Mouse (Mus musculus) left cerebral cortex, postnatal 36 days (tissue): ENCODE measurements around the gene Slc35b1. TPM values are rescaled to one million over a fixed set of nuclear protein-coding genes. Genes with fewer than 3 reads are reported as not detected.

Source experiments
- DNase-seq, 2 experiments: peaks; one replicate each; pipeline ENCODE4 v3.0.0; 2021 to 2022; ENCODE audit warnings: low spot score in 2 of 2, mixed read lengths in 1 of 2
- intact Hi-C: fragments of 180-260 bp; cut with DNase I; formaldehyde crosslinking; loops from one replicate; pipeline ENCODE4 v1.15.1; 2025
- total RNA-seq, 2 experiments: library from RNA; stranded (reverse); gene quantifications; 2 replicates each; pipeline ENCODE4 v1.2.3; 2021

Gene Slc35b1
- total RNA-seq, 2 experiments from 2014 or later, result 64.1 to 66.7 TPM

- intact Hi-C loops, result no loop called here
- no peak for DNase-seq
Measured at GRCm38 (mm10) chr11:95358263-95358662, 26.2 kb upstream of the Slc35b1 start.

GRCm38 (mm10) chr11:95364388-95364787 is 20.1 kb upstream of the Slc35b1 start:
- intact Hi-C loops, result no loop called here
- no peak for DNase-seq

GRCm38 (mm10) chr11:95365596-95365995 is 18.9 kb upstream of the Slc35b1 start:
- intact Hi-C loops, result no loop called here
- peak; percentile 47 to 67 for DNase-seq

- intact Hi-C loops, result no loop called here
- no peak for DNase-seq
Measured at GRCm38 (mm10) chr11:95366280-95366897, 18.1 kb upstream of the Slc35b1 start.

- intact Hi-C loops, result no loop called here
- DNase-seq, result no peak
Measured at GRCm38 (mm10) chr11:95367011-95367735, 17.3 kb upstream of the Slc35b1 start.

GRCm38 (mm10) chr11:95368231-95368823 is 16.2 kb upstream of the Slc35b1 start:
- intact Hi-C loops, result no loop called here
- no peak for DNase-seq

GRCm38 (mm10) chr11:95368871-95369270 is 15.6 kb upstream of the Slc35b1 start:
- intact Hi-C loops, result no loop called here

GRCm38 (mm10) chr11:95369964-95370890 is 14.3 kb upstream of the Slc35b1 start:
- no peak for DNase-seq
- intact Hi-C loops, result no loop called here

More at GRCm38 (mm10) chr11:95368871-95369270, 15.6 kb upstream of the Slc35b1 start:
- DNase-seq, result no peak

- DNase-seq, result no peak
- intact Hi-C loops, result no loop called here
Measured at GRCm38 (mm10) chr11:95371182-95371581, 13.3 kb upstream of the Slc35b1 start.

GRCm38 (mm10) chr11:95378926-95379325 is 5.6 kb upstream of the Slc35b1 start:
- intact Hi-C loops, result no loop called here
- DNase-seq, result no peak

GRCm38 (mm10) chr11:95379552-95379951 is 4.9 kb upstream of the Slc35b1 start:
- no peak for DNase-seq
- intact Hi-C loops, result no loop called here

- intact Hi-C loops, result no loop called here
Measured at GRCm38 (mm10) chr11:95380711-95381110, 3.8 kb upstream of the Slc35b1 start.

GRCm38 (mm10) chr11:95381146-95381545 is 3.3 kb upstream of the Slc35b1 start:
- DNase-seq, result no peak
- intact Hi-C loops, result no loop called here

More at GRCm38 (mm10) chr11:95380711-95381110, 3.8 kb upstream of the Slc35b1 start:
- DNase-seq, result no peak

- intact Hi-C loops, result no loop called here
- DNase-seq, result no peak
Measured at GRCm38 (mm10) chr11:95383331-95383986, 1.0 kb upstream of the Slc35b1 start.

- no peak for DNase-seq
- intact Hi-C loops, result loop anchor here (1.0 to 2.0 kb wide), 2 partner anchors 74 to 137 kb away; partner anchors contain the start of gene Kat7
Measured at GRCm38 (mm10) chr11:95384004-95384318, 531 bp upstream of the Slc35b1 start.

- intact Hi-C loops, result loop anchor here (1.0 to 2.0 kb wide), 2 partner anchors 75 to 136 kb away; partner anchors contain the start of gene Kat7
- no peak for DNase-seq
Measured at GRCm38 (mm10) chr11:95384973-95385320, 455 bp downstream of the Slc35b1 start.

GRCm38 (mm10) chr11:95387354-95387753 is 2.9 kb downstream of the Slc35b1 start:
- DNase-seq, result no peak
- intact Hi-C loops, result no loop called here

GRCm38 (mm10) chr11:95389006-95389405 is 4.5 kb downstream of the Slc35b1 start:
- no peak for DNase-seq
- intact Hi-C loops, result no loop called here

GRCm38 (mm10) chr11:95390420-95390819 is 5.9 kb downstream of the Slc35b1 start:
- DNase-seq, result no peak
- intact Hi-C loops, result loop anchor here (10.0 kb wide), 1 partner anchor 274 kb away; the partner anchor contains the start of gene Phb
